Mouse (Mus musculus) liver, embryonic 15.5 days (tissue): ENCODE measurements around the gene Stim2. TPM values are rescaled to one million over a fixed set of nuclear protein-coding genes. Genes with fewer than 3 reads are reported as not detected.

Experiments used
- ATAC-seq: fragments of 200-750 bp; cut with Nextera tagmentation; 2 replicates; pipeline ENCODE4 v1.8.0; 2017; ENCODE audit warnings: moderate number of reproducible peaks, mild to moderate bottlenecking, moderate library complexity; ENCODE audit not compliant: insufficient read depth
- H3K27ac ChIP-seq: fragments of 300-500 bp; sonication (generic); replicated peaks from 2 replicates; pipeline ENCODE4 v1.5.1; 2015; ENCODE audit warnings: mild to moderate bottlenecking, inconsistent platforms
- H3K27me3 ChIP-seq: fragments of 300-500 bp; sonication (generic); 2 replicates; pipeline ENCODE4 v1.6.1; 2015; ENCODE audit warnings: mild to moderate bottlenecking, inconsistent platforms
- H3K36me3 ChIP-seq: fragments of 300-500 bp; sonication (generic); replicated peaks from 2 replicates; pipeline ENCODE4 v1.6.1; 2015; ENCODE audit warnings: moderate library complexity, mild to moderate bottlenecking, inconsistent platforms
- H3K4me1 ChIP-seq: fragments of 300-500 bp; sonication (generic); replicated peaks from 2 replicates; pipeline ENCODE4 v1.6.1; 2015; ENCODE audit warnings: inconsistent platforms
- H3K4me2 ChIP-seq: fragments of 300-500 bp; sonication (generic); 2 replicates; pipeline ENCODE4 v1.6.1; 2015; ENCODE audit warnings: moderate library complexity, mild to moderate bottlenecking, inconsistent platforms
- H3K4me3 ChIP-seq: fragments of 300-500 bp; sonication (generic); replicated peaks from 2 replicates; pipeline ENCODE4 v1.5.1; 2015; ENCODE audit warnings: mild to moderate bottlenecking, inconsistent platforms
- H3K9ac ChIP-seq: fragments of 300-500 bp; sonication (generic); 2 replicates; pipeline ENCODE4 v1.6.1; 2015; ENCODE audit warnings: moderate library complexity, mild to moderate bottlenecking, inconsistent platforms
- H3K9me3 ChIP-seq: fragments of 300-500 bp; sonication (generic); replicated peaks from 2 replicates; pipeline ENCODE4 v1.6.1; 2016; ENCODE audit warnings: inconsistent platforms
- WGBS: fragments of 180-500 bp; shearing (Covaris S2); methylation state at CpG from one replicate; pipeline ENCODE4 v1.1.7; 2015; ENCODE audit warnings: mixed read lengths; ENCODE audit not compliant: insufficient replicate concordance; 5-methylcytosine and 5-hydroxymethylcytosine counted together
- polyA plus RNA-seq: library from polyadenylated mRNA; unstranded; fragments of >200 nt; fragmentation: Nextera tagmentation; extraction: Ambion mirVana; gene quantifications from 2 replicates; pipeline ENCODE4 v1.2.1, GENCODE M21; 2015

Stim2 gene
- polyA plus RNA-seq, 1 experiment from 2014 or later: 5.3 TPM

DNA sequence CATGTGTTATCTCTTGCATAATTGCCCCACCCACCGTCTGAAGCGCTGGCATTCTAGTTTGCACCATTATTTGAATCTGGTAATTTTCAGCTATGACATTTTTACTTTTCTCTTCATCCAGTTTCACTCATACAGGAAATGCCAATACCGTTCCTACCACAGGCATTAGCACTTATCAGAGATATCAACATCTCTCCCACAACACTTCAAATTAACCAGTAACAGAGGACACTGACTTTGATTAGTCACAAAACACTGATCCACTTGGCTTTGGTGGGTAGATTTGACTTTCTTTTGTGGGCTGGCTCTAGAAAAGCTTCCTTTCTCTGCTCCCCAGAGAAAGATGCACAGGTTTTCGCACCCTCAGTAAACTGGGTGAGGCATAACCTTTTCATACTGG is 3.7 kb upstream of the Stim2 start:
- no peak overlapping the region for H3K9ac ChIP-seq
- H3K36me3 ChIP-seq: no peaks in the 10 kb centered on the region
- H3K4me1 ChIP-seq: peaks cover 28% of the 10 kb centered on the region
- no peaks in the 10 kb centered on the region for H3K9me3 ChIP-seq
- H3K4me3 ChIP-seq: no peak overlapping the region
- peak overlapping the region; percentile 83 for H3K4me2 ChIP-seq
- H3K27ac ChIP-seq: no peak overlapping the region
- 28% methylated on average over 4 of the region's 4 CpGs for WGBS
- H3K27me3 ChIP-seq: peaks cover 32% of the 10 kb centered on the region
- ATAC-seq: no peak

DNA sequence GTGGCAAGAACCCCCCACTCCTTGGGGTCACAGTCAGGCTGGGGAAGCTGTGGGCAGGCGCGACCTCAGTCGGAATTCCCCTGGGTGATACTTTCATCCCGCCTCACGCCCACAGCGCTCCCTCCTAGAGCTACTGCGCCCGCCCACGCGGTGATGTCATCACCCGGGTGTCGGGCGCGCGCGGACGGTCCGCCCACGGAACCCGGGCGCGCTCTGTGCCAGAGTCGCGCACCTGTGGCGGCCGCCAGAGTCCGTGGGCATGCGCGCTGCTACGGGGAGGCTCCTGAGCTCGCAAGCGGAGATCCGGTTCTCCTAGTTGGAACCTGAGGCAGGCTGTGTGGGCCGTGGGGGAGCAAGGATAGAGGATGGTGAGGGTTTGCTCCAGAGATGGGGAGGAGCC is 3.0 kb upstream of the Stim2 start:
- no peak overlapping the region for H3K27ac ChIP-seq

DNA sequence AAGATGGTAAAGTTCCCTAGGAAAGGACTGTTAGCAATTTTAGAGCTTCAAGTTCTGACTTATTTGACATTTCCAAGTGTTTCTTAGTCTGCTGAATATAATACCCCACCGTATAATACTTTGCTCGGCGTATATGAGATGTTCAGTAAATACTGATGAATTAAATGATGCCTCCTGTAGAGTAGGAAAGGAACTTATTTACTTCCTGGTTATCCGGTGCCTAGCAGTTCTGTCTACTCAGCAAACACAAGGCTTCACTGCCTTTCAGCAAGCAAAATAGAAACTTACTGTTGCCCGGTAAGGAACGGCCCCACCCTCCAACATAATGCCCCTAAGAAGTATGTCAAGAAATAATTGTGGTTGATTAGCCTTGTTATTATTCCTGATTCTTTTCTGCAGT is 1.5 kb upstream of the Stim2 start:
- Histone ChIP-seq H3K9me3 (no peaks in the 10 kb centered on the region), H3K9ac (no peak overlapping the region), H3K4me1 (peaks cover 36% of the 10 kb centered on the region), H3K27ac (no peak overlapping the region), H3K4me2 (no peak overlapping the region), H3K4me3 (no peak overlapping the region), H3K27me3 (peaks cover 32% of the 10 kb centered on the region), H3K36me3 (no peaks in the 10 kb centered on the region)
- 69% methylated on average over 6 of the region's 6 CpGs for WGBS
- no peak for ATAC-seq

More for the DNA sequence above, 3.0 kb upstream of the Stim2 start:
- Histone ChIP-seq H3K4me1 (peaks cover 36% of the 10 kb centered on the region), H3K27me3 (peaks cover 32% of the 10 kb centered on the region), H3K9me3 (no peaks in the 10 kb centered on the region), H3K4me2 (peak overlapping the region; percentile 83), H3K4me3 (peak overlapping the region; percentile 57), H3K9ac (peak overlapping the region; percentile 21; the same call in 1 of the 2 replicates), H3K36me3 (no peaks in the 10 kb centered on the region)
- WGBS: under 1% methylated on average over 34 of the region's 34 CpGs
- ATAC-seq: no peak

DNA sequence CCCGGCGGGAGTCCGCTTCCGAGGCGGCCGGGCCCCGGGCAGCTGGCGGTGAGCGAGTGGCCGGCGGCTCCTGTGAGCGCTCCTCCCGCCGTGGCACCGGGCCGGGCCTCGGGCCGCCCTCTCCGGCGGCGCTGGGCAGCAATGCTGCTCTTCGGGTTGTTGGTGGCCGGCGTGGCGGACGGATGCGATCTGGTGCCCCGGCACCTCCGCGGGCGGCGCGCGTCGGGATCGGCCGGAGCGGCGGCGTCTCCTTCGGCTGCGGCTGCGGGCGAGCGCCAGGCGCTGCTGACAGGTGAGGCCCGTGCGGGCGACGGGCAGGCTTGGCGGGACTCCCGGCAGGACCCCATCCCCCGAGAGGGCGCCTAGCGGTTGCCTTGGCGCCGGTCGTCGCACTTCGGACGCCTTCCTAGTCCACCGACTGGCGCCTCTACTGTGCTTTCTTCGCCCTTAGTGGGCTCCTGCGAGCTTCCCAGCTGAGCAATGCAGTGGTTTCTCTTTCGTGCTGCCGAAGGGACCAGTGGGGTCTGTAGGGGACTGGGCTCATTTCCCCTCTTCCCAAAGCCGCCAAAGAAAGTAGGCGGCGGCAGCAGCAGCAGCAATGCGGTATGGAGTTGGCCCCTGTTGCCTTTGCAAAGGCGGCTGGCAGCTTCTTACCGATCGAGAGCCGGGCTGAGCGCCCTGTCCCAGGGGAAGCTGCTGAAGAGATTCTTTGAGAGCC is 603 bp downstream of the Stim2 start:
- Histone ChIP-seq H3K36me3 (no peaks in the 10 kb centered on the region), H3K4me2 (peak overlapping the region; percentile 88), H3K4me1 (peaks cover 36% of the 10 kb centered on the region), H3K9ac (peak overlapping the region; percentile 79), H3K27ac (peak overlapping the region; percentile 80), H3K27me3 (peaks cover 20% of the 10 kb centered on the region), H3K9me3 (no peaks in the 10 kb centered on the region), H3K4me3 (peak overlapping the region; percentile 86)
- WGBS: under 1% methylated on average over 67 of the region's 76 CpGs
- ATAC-seq: peak; percentile 65

DNA sequence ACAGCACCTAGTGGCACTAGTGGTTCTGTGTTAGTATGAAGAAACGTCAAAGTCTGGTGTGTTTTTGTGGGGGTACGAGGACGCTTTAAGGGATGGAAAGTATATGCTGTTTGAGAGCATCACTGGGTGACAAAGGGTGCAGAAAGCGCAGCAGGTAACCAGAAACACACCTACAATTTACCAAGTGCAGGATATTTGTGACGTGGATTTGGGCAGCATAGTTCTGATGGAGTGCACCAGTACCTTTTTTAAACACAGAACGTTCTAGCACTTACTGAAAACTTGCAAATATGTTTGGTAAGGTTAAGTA is 1.1 kb downstream of the Stim2 start:
- Histone ChIP-seq H3K4me2 (peak overlapping the region; percentile 88), H3K27me3 (peaks cover 16% of the 10 kb centered on the region), H3K9ac (peak overlapping the region; percentile 79), H3K4me1 (peaks cover 33% of the 10 kb centered on the region), H3K9me3 (no peaks in the 10 kb centered on the region), H3K27ac (no peak overlapping the region; the same call in 1 of the 2 replicates), H3K36me3 (no peaks in the 10 kb centered on the region), H3K4me3 (peak overlapping the region; percentile 86)
- WGBS: under 1% methylated on average over 6 of the region's 6 CpGs
- ATAC-seq: no peak

DNA sequence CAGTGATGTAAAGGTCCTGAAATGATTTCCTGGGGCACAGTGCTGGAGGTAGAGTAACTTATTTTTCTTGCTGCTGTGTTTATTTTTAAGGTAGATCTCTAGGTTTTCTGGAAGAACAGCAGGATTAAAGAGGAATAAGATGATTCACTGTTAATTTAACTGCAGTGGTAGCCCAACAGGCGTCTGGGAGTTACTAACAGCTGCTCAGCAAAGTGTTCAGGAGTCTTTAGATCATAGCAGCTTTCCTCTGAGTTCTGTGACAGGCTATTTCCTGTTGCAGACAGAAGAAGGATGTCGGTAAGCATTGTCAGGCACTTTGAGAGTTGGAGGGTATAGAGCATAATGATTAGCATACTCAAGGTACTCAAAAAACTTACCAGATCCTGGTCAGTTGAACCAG is 1.5 kb downstream of the Stim2 start:
- peak overlapping the region; percentile 86 for H3K4me3 ChIP-seq
- 9% methylated on average over 2 of the region's 2 CpGs for WGBS
- H3K27ac ChIP-seq: no peak overlapping the region
- no peak for ATAC-seq
- no peaks in the 10 kb centered on the region for H3K36me3 ChIP-seq
- peak overlapping the region; percentile 79; the same call in 1 of the 2 replicates for H3K9ac ChIP-seq
- peaks cover 12% of the 10 kb centered on the region for H3K27me3 ChIP-seq
- H3K4me1 ChIP-seq: peaks cover 28% of the 10 kb centered on the region
- no peaks in the 10 kb centered on the region for H3K9me3 ChIP-seq
- peak overlapping the region; percentile 88 for H3K4me2 ChIP-seq

DNA sequence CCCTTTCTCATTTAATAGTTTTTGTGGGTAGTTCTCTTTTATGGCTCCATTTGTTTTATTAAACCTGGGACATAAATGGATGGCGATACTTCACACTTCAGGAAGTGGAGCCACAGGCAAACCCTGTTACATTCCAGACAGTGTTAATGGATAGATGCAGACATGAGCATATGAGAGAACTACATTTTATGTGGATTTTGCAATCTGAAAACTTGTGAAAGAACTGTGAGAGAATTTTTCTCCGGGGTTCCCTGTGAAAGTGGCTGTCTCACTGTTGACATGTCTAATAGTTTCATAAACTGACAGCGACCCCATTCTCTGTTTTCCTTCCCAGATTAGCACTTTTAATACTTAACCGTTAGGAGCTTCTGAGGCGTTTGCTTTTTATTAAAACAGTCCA is 2.7 kb downstream of the Stim2 start:
- WGBS: 68% methylated on average over 5 of the region's 5 CpGs
- Histone ChIP-seq H3K27ac (no peak overlapping the region), H3K36me3 (no peaks in the 10 kb centered on the region), H3K27me3 (peaks cover under 1% of the 10 kb centered on the region; the same call in 1 of the 2 replicates), H3K4me3 (no peak overlapping the region), H3K4me1 (peaks cover 24% of the 10 kb centered on the region), H3K4me2 (no peak overlapping the region), H3K9me3 (no peaks in the 10 kb centered on the region), H3K9ac (no peak overlapping the region)
- no peak for ATAC-seq

DNA sequence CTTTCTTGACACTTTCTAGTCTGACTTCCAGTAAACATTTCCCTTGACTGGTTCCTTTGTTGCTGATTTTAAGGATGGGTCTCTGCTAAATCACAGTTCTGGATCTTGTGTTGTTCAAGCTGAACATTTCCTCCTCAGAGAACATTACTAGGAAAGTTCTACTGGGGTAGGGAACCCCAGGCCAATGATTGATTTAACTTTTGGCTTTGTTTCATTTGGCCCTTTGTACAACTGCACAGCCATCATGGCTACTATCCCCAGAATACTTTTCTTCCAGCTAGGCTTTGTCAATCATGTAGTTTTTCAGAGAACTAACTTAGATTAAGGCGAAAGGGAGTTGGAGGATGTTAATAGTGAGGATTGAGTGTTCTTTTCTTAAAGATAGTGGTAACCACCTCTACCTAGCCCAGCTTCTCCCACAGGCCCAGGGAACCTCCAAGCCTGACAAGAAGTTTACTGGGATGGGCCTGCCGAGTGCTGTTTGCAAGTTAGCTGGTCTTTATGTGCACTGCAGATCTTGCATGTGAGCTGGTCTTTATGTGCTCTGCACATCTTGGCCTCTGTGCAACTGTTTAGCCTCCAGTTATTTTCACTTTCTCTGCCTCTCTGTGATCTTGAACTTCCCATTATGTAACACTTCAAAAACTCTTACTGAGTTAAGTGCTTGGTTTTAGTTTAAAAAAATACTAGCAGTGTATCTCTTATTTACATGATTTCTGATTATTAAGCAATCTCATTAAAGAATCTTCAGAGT is 7.0 kb downstream of the Stim2 start:
- peaks cover 11% of the 10 kb centered on the region for H3K4me1 ChIP-seq
- H3K27me3 ChIP-seq: no peaks in the 10 kb centered on the region
- H3K36me3 ChIP-seq: no peaks in the 10 kb centered on the region
- ATAC-seq: no peak
- 66% methylated on average over 2 of the region's 2 CpGs for WGBS
- no peak overlapping the region for H3K27ac ChIP-seq
- no peak overlapping the region for H3K9ac ChIP-seq
- no peaks in the 10 kb centered on the region for H3K9me3 ChIP-seq
- H3K4me3 ChIP-seq: no peak overlapping the region
- H3K4me2 ChIP-seq: no peak overlapping the region

DNA sequence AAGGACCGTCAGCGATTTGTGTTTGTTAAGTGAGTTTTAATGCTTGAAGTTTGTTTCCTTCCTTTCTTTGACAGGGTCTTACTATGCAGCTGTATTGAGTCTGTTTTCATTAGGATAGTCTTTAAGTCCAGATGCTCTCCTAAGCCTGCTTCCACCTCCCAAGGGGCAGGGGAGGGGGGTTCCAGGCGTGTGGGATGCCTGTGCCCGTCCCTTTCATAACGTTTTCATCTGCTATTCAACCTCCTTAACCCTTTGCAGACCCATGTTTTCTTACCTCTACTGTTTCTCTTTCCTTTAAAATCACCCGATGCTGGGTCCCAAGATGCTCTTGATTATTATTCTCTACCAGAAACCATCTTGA is 7.5 kb downstream of the Stim2 start:
- H3K27me3 ChIP-seq: no peaks in the 10 kb centered on the region
- 59% methylated on average over 6 of the region's 6 CpGs for WGBS
- no peak overlapping the region for H3K4me3 ChIP-seq
- H3K27ac ChIP-seq: no peak overlapping the region
- H3K9ac ChIP-seq: no peak overlapping the region
- H3K4me2 ChIP-seq: no peak overlapping the region
- no peaks in the 10 kb centered on the region for H3K36me3 ChIP-seq
- ATAC-seq: no peak
- peaks cover 10% of the 10 kb centered on the region for H3K4me1 ChIP-seq
- no peaks in the 10 kb centered on the region for H3K9me3 ChIP-seq

DNA sequence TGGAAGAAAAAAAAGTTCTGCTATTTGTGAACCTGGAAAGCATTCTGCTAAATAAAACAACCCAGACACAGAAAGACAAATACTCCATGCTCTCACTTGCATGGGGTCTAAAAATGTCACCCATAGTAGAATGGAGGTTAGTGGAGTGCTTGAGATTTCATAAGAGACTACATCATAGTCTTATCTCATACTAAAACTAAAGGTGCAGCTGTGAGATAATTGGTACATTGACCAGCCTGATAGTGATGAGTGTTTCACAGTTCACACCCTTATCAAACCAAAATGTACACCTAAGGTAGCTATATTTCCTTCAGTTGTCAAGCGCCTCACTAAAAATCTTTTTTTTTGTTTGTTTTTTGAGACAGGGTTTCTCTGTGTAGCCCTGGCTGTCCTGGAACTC is 8.5 kb downstream of the Stim2 start:
- Histone ChIP-seq H3K9me3 (no peaks in the 10 kb centered on the region), H3K4me2 (no peak overlapping the region), H3K9ac (no peak overlapping the region), H3K27me3 (no peaks in the 10 kb centered on the region), H3K4me3 (no peak overlapping the region), H3K36me3 (no peaks in the 10 kb centered on the region), H3K4me1 (peaks cover 10% of the 10 kb centered on the region), H3K27ac (no peak overlapping the region)
- ATAC-seq: no peak; the same call in 1 of the 2 replicates
- 46% methylated on average over 1 of the region's 1 CpGs for WGBS

DNA sequence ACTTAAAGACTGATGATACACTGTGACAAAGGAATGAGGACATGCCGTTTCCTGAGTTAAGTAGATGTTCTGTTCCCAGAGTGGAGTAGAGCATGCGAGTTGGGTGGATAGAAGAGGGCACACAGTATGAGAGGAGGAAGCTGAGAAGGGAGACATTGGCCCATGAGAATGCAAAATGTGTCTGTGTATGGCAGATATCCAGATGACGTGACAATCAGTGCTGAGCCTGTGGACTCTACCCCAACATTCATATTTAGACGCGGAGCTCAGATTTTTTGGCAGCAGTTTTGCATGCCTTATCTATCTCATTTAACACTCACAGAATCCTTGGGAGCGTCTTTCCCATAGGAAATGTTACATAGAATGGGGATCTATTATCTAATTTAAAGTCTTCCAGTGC is 9.3 kb downstream of the Stim2 start:
- Histone ChIP-seq H3K27me3 (no peaks in the 10 kb centered on the region), H3K4me2 (no peak overlapping the region), H3K4me3 (no peak overlapping the region), H3K9me3 (no peaks in the 10 kb centered on the region), H3K9ac (no peak overlapping the region), H3K27ac (no peak overlapping the region), H3K36me3 (no peaks in the 10 kb centered on the region), H3K4me1 (peaks cover 10% of the 10 kb centered on the region)
- ATAC-seq: no peak
- 60% methylated on average over 6 of the region's 6 CpGs for WGBS
